Mouse (Mus musculus) A20 (cell line): ENCODE measurements around the gene Clptm1.

Experiments
- DNase-seq: peaks from one replicate; pipeline ENCODE4 v3.0.0-alpha.2; 2011; ENCODE audit warnings: low read depth, low spot score

The Clptm1 gene

DNA sequence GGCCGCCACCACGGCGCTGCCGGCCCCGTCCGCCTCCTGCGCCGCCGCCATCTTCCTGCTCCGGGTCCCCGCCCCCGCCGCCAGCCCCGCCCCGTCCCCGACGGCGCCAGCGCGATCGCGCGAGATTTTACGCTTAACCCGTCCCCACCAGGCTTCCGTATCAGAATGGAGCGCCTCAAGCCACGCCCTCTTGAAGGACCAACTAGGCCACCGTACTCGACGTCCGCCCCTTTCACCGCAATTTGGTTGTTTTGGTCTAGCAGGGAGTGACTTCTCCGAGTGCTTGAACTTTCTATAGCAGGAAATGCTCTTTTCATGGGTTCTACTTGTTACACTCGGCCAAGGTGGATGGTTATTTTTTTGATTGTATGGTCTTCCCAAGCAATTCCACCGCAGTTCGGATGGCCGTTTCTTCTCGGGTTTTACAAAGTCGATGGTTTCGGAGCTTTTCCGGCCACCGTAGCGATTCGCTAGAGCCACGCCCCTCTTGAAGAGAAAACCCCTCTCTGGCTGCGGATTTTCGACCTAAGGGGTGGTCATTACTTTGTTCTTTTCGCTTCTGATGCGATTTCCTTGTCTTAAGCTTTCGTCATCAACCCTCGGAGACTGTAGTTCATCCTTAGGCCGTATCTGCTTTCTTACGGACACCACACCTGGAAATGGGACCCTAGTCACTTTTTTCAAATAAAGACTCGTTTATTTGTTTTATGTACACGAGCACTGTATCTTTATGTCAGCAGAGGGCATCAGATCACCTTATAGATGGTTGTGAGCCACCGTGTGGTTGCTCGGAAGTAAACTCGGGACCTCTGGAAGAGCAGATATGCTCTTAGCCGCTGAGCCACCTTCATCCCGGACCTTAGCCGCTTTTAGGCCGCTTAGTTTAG lies at the start of gene Clptm1:
TSS of gene Clptm1 (minus strand) at position 79 of the 887 bp plus-strand sequence.
- peak; percentile 99 for DNase-seq

- no peak for DNase-seq
These were observed 48.8 kb upstream of the Clptm1 start for GRCm38 (mm10) chr7:19713598-19713997.

DNA sequence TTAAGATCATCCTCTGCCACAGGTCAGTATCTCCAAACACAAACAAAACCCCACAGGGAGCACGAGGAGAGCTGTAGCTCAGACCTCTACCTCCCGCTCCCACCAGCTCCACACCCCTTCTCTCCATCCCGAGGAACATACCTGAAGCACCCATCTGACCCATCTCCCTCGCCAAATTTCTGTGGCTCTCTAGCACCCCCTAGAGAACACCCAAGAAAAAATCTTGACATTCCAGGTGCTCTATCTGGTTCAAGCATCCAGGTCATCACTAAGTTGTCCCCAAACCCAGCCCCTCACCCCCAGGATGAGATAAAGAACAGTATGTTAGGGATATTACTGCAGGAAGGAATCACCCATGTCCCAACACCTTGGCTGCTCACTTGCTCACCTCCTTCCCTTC lies 48.4 kb upstream of the Clptm1 start:
- peak; percentile 53 for DNase-seq

- peak; percentile 38 for DNase-seq
These were observed 47.6 kb upstream of the Clptm1 start for GRCm38 (mm10) chr7:19712414-19712813.

- no peak for DNase-seq
These were observed 45.8 kb upstream of the Clptm1 start for GRCm38 (mm10) chr7:19710650-19711049.

DNA sequence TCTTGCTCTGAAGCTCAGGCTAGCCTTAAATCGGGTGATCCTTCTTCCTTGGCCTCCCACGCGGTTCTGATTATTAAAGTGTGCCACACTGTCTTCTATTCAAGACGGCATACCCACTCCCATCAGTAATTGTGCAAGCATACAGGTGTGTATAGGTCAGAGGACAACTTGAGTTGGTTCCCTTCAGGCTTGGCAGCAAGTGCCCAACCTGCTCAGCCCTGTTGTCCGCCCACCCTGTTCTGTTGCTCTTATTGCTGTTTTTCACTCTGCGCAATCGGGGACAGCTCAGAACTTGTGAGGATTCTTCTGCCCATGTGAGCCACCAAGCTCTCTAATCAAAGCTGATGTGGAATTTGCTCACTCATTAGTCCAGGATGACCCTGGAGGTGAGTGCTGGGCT lies 40.4 kb upstream of the Clptm1 start:
- no peak for DNase-seq

DNA sequence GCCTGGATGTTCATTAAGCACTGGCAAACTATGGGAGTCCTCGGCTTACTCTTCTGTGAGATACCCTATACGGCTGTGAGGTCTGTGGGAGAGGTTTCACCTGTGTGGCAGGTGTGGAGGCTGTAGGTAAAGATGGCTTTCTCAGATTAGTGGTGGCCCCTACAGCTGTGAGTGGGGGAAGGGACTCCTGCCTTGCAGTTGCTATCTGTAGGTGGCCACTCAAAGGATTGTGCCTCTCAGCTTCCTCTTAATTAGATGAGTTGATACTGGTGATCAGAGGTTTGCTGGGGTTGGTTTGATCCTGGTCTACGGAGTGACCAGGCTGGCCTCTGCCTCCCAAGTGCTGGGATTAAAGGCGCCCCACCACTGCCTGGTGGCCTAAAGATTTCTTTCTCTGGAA lies 39.6 kb upstream of the Clptm1 start:
- DNase-seq = no peak

DNA sequence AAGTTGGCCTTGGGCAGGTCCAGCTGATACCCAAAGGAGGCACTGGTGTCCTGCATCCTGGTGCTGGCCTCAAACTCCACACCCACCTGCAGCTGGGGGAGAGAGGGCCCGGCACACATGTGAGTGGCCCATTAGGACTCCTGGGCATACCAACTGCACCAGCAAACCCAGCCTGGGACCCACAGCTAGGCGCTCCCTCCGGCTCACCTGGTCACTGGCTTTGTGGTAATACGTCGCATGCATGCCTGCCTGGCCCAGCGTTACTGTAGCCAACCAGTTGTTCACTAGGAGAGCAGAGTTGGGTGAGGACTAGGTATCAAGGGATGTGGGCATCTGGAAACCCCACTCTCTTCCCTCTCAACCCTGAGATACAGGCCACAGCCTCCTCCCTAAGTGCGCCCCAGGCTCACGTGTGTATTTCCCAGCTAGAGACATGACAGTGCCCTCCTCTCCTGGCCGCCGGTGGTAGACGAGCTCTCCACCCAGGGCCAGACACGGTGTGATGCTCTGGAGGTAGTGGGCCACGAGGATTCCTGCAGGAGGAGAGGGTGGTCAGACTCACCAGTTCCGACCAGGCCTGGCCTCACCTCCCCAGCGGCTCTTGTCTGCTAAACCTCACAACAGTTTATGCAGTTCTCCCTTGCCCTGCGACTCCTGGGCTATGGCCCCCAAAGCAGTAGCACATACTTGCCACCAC lies 38.2 kb upstream of the Clptm1 start:
- no peak for DNase-seq

DNA sequence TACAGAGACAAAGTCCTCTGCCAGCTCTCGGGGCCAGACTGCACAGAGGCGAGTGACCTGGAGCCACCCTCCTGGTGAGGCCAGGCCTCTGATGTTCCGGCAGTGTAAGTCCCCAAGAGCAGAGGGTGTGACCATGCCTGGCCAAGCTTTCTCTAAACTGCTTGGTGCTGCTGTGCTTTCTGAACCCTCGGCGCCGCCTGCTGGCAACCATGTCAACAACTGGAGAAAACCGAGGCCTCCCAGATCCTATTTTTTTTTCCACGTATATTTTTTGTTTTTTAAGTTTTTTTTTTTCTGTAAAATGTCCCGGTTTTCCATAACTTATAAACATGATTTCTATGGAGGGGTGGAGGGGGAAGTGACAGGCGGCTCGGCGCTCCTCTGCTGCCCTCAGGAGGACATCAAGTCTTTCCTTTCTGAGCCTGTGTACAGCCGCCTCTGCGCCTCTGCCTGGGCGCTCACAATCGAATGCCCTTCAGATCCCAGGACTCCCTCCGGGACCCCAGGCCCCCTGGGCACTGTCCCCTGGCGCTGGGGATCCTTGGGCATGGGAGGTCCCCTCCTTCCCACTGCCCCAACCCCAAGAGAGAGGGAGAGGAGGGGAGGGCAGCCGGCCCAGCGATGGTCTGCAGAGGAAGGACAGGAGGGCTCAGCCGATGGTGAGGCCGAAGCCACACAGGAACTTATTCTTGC lies 36.4 kb upstream of the Clptm1 start:
- peak; percentile 82 for DNase-seq

DNA sequence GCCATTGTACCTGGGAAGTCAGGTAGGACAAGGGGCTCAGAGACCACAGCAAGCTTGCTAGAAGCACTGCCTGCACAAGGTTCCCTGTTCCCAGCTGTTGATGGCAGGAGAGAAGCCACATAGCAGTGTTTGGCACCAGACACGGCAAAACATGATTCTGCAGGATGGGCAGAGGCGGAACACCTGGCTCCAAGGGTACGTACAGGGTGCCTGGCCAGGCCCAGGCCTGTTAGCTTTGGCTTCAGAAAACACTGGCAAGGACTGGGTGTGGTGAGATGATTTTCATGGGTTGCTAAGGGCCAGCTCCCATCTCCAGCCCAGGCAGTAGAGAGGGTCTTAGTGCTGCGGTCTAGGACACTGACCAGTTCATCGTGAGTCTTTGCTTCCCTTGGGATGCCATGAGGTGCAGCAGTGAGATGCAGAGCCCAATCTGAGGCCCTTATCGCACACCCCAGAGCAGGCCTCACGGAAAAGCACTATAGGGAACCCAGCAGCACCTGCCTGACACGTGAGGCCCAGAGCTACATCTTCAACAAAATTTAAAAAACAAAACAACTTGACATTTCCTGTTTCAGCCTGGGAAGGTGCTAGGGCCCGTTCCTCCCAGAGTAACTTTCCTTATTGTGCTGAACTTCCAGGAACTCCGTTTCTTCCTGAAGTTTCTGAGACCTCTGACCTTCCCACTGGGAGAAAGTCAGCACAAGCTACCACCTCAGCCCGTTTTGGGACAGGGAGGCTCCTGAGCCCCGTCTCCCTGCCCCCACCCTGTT lies 35.7 kb upstream of the Clptm1 start:
- DNase-seq = peak; percentile 64

DNA sequence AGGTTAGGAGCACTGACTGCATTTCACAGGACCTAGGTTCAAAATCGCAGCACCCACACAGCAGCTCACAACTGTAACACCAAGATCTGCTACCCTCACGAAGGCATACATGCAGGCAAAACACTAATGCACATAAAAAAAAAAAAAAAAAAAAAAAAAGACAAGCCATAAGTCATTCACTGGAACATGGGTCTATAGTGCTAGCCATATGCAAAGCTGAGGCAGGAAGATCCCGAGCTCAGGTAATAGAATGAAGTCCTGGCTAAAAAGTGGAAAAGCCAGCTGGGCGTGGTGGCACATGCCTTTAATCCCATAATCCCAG lies 35.0 kb upstream of the Clptm1 start:
- DNase-seq = no peak

- DNase-seq = peak; percentile 75
These were observed 34.3 kb upstream of the Clptm1 start, which contains the start of gene Apoe for GRCm38 (mm10) chr7:19698907-19699826. Gene Apoe, minus strand, starts transcription at chr7:19699188.

GRCm38 (mm10) chr7:19697949-19698906 lies 33.4 kb upstream of the Clptm1 start:
- no peak for DNase-seq

DNA sequence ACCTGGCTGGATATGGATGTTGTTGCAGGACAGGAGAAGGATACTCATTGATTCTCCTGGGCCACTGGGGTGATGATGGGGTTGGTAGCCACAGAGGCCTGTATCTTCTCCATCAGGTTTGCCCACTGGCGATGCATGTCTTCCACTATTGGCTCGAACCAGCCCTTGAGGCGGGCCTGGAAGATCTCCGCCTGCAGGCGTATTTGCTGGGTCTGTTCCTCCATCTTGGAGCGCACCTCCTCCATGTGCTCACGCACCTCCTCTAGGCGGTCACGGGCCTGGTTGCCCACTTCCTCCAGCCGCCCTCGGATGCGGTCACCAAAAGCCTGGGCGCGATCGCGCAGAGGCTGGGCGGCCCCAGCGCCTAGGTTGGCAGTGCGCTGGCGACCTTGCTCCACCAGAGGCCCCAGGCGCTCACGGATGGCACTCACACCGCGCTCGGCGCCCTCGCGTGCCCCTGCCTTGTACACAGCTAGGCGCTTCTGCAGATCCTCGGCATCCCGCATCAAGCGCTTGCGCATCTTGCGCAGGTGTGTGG lies 31.6 kb upstream of the Clptm1 start:
- DNase-seq = no peak

DNA sequence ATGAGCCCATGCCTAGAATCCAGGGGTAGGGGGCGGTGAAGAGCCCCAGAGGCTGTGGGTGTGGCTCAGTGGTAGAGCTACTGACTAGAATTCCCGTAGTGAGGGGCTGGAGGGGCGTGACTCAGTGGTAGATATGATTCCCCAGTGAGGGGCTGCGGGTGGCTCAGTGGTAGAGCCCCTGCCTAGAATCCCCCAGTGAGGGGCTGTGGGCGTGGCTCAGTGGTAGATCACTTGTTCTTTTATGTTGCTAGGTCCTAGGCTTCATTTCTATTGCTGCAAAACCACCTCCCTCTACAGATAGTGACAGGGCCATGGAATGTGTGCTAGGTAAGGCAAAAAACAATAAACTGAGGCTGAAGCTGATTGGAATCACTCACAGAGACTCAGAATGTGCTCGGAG lies 31.0 kb upstream of the Clptm1 start:
- no peak for DNase-seq

DNA sequence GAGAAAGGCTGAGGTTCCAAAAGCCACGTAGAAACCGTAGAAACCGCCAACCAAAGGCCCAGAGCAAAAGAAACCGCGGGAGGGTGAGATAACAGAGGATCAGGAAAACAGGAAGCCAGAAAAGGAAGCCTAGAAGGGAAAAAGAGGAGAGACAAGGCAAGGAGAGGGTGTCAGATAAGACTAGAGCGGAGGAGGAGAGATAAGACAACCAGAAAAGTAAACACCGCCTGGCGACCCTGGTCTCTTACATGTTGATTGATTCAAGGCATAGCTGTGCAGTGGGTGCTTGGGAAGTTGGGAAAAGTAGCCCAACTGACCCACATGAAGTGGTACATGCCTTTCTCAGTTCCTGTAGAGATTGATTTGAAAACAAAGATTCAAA lies 30.4 kb upstream of the Clptm1 start:
- DNase-seq = no peak

DNA sequence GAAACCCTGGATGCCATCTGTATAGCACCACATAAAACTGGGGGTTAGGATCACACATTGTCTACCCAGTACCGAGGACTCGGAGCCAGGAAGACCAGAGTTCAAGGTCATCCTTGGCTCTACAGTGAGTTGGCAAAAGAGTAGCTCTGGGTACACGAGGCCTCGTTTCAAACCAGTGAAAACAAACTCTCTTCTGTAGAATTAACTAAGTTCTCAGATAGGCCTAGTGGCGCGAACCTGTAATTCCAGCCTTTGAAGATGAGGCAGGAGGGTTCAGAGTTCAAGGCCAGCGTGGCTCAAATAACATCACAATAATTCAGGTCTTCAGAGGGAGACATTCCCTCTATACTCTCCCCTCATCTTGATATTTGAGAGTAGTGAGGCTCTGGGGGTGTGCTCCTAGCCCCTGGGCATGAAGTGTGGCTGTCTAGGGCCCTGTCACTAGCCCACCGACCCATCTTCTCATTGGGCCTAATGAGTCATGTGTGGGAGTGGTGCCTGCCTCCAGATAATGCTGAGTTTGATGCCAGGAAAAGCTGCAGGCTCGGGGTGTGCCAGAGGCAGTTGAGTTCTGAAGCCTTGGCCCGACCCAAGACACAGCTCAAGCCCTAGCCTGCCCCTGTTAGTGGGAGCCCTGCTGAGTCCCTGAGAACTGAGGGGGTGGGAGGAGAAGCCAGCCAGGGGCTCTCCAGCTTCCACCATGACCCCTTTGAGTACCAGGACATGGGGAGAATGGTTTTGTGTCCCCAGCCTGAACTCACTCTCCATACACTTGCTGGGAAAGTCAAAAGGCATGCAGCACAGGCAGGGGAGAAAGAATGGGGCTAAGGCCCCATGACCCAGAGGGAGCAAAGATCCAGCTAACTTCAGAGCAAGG lies 29.7 kb upstream of the Clptm1 start:
- DNase-seq = no peak

- DNase-seq = no peak
These were observed 28.6 kb upstream of the Clptm1 start for GRCm38 (mm10) chr7:19693421-19693820.
